Mouse (Mus musculus) MN1 (cell line): ENCODE measurements at regions not wholly inside any gene's neighbourhood (a gene's known extent, or its start where the extent isn't known, plus 50 kb on each side); places are given as distances from the start of the nearest gene placed in this dataset.

Source experiments
- DNase-seq: peaks from one replicate; pipeline ENCODE4 v3.0.0-alpha.2; 2016; ENCODE audit warnings: low spot score

DNA sequence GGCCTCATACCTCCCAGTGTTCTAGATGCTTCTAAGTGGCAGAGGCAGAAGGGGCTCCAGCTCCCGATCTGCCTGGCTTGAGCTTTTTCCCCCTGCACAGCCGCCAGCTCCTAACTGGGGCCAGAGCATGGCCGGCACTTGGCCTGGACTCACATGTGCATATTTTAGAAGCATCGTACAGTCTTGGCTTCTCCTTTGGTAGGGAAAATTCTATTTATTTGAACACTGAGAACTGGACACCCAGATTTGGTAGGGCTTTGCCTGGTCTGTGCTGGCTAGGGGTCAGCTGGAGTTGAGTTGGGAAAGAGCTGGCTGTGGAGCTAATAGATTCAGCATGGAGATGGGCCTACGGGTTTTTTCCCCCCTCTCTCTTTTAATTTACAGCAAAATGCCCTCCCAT, 282.9 kb upstream of the Auts2 start:
- DNase-seq: no peak

DNA sequence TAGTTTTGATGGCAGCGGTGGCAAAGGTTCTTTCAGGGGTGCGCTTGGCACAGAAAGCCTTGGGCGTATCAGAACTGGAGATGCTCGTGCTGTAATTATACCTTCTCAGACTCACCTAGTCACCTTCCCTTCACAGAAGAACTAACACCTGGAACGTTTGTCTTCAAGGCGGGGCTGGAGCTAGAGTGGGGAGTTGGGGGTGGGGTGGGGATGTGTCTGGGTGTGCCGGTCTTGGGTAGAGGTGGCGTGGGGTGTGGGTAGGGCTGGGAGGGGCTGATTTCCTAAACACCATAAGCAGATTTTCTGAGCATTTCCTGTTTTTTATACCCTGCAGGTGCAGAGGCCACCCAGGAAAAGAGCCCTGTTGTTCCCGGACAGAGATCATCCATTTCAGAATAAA, 274.5 kb upstream of the Auts2 start:
- DNase-seq: no peak

DNA sequence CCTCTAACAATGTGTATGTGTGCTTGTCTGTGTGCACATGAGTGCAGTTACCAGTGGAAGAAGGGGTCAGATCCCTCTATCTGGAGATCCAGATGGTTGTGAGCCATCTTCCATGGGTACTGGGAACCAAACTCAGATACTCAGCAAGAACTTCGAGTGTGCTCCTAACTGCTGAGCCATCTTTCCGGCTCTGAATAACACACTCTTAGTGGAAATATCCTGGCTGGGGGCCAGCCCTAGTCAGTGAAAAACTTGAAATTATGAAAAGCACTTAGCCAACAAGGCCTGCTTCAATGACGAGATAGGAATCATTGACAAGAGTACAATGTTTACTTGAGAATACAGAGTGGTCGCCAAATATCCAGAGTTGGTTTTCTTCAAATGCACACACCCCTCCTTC, 266.0 kb upstream of the Auts2 start:
- DNase-seq: no peak

DNA sequence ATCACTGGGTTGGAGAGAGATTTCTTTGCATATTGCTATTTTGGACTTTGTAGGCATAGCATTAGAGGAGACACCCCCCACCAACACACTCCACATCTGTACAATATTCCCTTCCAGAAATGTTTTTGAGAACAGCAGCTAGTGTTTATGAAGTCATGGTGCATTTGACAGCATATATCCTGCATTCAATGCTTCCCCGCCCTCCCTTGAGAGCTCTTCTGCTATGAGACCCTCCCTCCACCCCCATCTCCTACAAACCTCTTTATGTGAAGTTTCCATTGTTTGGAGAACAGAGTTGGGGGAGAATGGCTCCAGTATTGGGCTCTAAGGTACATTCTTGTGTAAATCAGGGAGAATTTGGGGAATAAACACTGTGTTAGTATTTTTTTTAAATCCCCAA, 252.9 kb upstream of the Auts2 start:
- DNase-seq: no peak

DNA sequence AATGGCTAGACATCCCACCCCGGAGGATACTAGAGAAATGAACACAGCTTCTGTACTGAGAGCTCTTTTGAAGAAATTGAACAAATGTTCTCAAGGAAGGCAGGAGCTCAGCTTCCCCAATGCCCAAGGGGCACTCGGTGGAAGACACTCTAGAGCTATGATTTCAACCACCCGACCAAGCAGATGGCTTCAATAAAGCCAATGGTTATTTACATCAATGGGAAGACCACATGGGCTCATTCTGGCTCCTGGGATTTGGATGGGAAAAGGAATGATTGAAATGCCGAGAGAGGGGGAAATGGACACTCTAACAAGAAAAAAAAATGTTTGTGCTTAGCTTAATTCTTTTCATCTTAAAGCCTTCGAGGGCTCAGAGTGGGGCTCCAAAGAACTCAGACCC, 249.3 kb upstream of the Auts2 start:
- no peak for DNase-seq

DNA sequence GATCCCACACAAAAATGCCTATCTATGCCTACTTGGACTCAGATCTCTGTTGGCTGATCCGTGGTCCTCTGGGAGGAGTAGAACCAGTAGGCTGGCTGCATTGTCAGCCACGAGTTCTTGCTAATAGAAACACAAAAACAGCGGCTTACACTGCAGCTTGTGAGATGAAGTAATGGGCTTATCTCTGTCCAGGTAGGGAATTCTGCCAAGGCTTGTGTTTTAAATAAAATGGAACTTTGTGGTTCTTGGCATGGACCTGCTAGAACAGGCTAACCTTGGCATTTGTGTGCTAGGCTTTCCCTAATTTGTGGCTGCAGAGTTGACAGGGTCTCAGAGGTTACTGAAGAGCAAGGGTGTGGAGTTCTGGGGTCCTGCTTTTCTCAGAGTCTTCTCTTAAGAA, 242.1 kb upstream of the Auts2 start:
- DNase-seq: peak; percentile 7

DNA sequence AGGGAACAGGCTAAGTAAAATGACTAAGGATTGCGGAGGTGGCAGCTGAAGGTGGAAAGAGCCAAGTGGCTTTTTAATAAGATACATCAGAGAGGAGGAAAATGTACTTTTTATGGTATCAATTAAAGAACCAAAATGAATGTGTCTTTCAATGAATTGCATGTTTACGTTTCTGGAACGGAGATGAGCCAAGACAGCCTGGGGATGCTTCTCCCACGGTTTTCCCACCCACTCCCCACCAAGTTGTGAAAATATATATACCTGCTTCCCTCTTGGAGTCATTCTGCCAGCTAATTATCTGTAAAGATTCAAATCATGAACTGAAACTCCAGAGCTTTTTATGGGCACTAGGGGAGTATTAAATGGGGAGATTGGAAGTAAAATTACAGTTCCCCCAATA, 241.6 kb upstream of the Auts2 start:
- DNase-seq: no peak

DNA sequence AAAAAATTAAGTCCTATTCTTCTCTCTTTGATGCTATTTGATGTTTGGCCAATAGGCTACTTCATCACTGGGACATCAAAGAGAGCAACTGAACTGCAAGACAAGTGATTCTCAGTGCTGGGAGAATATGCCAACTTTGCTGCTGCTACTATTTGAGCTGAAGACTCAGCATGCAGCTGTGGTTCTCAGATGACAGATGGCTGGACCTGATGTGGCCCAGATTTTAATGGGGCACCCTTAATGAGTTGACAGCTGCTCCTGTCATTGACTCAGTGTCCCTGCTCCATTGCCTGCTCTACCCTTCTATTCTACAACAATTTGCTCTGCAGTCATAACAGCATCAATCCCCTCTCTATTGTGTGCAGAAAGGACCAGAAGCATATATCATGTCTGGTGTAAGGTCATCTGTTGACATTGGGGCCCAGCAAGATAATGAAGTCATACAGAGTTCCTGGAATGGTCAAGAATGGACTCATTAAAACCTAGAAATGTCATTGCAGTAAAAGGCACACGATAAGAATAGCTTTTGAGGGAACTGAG, 231.1 kb upstream of the Auts2 start:
- DNase-seq: no peak

DNA sequence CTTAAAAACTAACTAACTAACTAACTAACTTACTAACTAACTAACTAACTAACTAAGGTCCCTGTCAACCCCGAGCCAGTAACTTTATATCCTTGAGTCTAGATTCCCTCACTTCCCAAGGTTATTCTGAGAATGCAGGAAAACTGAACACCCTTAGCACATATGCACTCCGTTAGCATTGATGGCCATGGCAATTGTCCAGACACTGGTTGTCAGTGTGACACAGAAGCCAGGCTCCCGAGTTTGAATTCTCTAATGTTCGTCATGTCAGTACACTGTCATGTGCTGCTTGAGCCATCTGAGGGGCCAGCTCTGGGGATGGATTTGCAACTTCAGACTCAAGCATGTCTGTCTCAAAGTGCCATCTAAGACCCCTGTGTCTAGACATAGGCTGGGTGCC, 217.3 kb upstream of the Auts2 start:
- no peak for DNase-seq

DNA sequence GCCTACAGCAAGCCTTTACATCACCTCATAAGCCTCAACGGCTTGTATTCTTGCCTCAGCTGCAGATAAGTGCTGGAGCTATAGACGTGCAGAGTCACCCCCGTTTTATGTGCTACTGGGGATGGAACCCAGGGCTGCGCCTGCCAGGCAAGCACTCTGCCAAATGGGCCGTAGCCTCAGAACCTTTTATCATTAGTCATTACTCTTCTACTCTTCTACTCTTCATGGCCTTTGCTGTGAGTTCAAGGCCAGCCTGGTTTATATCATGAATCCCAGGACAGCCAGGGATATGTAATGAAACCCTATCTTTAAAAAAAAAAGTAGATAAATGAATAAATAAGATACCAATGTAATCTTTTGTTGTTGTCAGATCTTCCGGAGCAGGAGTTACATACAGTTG, 216.6 kb upstream of the Auts2 start:
- DNase-seq: no peak

DNA sequence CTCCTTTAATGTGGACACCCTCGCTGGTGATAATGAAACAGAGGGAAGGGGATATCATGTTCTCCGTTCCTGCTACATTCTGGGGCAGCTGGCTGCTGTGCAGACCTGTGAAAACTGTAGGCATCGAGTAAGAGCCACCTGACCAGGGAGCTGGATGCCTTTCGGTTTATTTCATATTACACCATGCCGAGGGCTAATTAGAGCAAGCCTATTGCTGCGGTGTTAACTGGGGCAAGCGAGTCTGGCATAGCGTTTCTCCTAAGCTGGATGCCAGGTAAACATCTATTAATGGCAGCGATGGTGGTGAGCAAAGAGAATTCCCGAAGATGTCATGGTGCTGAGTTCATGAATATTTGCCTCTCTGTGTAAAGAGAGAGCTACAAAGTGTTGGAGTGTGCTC, 215.8 kb upstream of the Auts2 start:
- DNase-seq: no peak

DNA sequence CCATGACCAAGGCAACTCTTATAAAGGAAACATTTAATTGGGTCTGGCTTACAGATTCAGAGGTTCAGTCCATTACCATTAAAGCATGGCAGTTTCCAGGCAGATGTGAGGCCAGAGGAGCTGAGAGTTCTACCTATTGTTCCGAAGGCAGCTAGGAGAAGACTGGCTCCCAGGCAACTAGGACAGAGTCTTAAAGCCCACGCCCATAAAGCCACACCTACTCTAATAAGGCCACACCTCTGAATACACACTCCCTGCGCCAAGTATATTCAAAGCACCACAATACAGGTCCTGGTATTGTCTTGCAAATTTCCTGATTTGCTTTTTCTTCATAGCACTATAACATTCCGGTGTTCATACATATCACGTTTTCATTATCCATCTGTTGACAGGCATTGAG, 194.8 kb upstream of the Auts2 start:
- DNase-seq: no peak

DNA sequence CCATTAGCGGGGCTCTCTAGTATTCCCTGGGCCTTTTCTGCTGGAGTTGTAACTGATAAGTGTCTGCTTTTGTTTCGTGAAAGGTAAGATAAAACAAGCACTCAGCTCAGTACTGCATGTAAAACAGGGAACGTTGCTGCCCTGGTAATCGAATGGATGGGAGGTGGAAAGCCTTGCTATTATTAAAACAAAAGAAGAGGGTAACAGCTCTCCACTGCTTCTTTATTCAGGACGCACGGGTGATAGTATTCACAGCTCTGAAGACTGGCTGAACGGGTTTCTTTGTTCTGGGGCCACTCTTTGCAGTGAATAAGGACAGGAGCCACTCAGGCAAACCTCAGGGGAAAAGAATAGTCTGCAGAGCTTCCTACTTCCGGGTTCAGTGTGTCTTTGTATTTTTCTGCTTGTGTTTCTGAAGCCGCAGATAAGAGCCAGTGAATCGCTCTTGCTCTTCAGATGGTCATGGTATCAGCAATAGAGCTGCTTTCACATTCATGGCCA, 185.6 kb upstream of the Auts2 start:
- DNase-seq: no peak

DNA sequence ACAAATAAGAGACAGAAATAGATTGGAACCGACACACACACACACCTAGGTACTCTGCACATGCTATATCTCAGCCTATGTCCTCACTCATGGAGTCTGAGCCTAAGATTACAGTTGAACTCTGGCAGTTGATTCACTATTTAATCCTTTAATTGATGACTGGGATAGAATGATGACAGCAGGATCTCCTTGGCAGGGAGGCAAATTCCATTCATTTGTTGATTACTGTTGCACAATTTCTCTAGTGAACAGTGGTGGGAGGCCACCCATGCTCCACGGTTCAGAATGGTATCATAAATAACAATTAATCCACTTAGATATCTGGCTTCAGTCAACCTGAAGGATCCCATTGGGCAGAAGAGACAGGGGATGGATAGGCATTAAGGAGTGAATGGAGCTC, 181.3 kb upstream of the Auts2 start:
- DNase-seq: peak; percentile 34

DNA sequence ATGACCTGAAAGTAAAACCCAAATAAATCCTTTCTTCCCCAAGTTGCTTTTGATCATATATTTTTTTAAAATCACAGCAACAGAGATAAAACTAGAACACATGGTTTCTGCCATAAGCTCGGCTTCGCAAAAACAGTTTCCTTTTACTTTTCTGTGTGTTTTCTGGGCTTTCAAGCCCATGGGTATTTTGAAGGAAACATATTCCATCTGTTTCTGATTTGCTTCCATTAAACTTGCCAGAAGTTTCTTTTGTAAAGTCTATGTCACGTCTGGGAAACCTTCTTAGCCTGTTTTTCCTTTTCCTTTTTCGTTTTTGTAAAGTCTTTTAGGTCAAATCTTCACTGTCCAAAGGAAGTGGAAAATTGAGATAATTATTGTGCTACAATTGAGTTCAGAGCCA, 167.2 kb upstream of the Auts2 start:
- no peak for DNase-seq

DNA sequence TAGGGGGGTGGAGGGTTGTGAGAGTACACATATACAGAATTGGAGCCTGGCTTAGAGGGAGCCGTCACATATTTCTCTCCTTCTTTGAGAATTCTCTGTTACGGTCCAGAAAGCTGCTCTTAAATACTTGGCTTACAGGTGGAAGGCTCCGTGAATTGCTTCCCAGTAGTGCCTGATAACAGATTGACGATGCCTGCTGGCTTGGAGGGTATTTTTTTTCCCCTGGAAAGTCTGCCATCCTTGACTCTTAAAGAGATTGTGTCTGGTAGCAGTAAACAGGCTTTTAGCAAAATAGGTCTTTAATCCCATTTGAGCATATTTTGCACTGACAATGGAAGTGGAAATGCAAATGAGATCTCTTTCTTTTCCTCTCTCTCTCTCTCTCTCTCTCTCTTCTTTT, 164.4 kb upstream of the Auts2 start:
- DNase-seq: no peak

DNA sequence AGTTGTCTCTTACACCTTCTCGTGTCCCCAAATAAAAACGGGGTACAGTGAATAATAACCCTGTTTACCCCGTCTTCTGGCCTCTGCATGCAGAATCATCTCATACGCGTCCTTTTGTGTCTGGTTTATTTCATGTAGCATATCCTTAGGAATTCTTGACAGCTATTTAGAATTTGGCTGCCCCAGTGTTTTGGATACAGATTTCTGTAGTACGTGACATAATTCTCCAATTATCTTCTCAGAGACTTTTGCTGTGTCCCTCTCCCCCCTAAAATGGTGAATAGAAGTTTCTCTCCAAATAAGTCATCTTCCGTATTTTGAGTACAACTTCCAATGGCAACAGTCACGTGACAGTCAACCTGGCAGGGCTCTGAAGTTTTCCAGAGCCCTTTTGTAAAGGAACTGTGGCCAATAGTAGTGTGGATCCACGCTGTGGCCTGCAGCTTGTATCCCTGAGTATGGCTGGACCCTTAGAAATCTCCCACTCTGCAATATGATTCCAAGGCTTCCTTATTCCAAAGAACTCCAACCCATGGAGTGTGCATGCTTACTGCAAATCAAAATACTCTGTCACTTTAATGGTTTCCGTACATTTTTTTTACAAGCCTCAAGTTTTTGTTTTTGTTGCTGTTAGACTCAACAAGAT, 160.4 kb upstream of the Auts2 start:
- no peak for DNase-seq

DNA sequence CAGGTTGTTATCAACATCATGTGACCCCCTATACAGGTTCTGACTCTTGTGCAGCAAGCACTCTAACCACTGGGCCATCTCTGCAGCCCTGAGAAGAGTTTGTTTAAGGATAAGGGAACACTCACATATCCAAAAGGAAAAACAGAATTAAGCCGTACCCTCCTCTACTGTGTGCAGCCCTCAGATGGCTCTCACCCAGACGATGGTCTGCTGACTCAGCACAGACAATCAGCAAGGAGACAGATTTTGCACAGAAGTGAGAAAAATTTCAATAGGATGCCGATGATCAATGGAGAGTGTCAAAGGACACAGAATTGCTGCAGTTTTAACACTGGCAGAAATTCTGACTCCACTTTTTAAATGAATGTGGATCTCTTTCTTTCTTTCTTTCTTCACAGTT, 159.4 kb upstream of the Auts2 start:
- no peak for DNase-seq

DNA sequence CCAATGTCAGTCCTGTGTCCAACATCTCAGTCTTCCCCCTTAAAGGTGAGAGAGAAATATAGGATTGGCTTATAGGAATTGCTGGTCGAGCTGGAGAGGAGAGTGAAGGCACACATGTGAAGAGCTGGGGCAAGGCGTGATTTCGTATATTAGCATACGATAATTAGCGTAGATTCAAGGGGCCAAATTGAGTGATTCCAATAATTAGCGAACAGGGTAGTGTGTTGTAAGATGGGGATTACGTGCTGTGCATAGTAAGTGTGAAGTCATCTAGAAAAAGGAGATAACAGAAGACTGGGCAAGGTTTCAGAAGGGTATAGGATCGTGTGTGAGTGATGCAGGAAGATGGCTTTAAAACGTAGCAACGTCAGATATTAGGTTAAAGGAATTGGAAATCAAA, 147.6 kb upstream of the Auts2 start:
- DNase-seq: no peak

DNA sequence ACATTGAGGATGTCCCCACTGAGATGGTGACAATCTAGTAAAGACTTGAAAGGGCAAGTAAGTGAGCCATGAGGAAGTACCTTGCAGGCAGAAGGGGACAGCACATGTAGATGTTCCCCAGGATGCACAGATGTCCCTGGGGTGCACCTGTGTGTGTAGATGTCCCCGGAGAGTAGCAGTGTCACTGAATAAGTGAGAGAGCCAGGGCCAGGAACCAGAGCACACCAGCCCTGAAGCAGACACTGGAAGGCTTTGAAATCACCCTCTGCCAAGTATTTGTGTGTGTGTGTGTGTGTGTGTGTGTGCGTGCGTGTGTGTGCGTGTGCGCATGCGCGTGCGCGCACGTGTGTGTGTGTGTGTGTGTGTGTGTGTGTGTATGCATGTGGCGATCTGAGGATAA, 132.1 kb upstream of the Auts2 start:
- no peak for DNase-seq

DNA sequence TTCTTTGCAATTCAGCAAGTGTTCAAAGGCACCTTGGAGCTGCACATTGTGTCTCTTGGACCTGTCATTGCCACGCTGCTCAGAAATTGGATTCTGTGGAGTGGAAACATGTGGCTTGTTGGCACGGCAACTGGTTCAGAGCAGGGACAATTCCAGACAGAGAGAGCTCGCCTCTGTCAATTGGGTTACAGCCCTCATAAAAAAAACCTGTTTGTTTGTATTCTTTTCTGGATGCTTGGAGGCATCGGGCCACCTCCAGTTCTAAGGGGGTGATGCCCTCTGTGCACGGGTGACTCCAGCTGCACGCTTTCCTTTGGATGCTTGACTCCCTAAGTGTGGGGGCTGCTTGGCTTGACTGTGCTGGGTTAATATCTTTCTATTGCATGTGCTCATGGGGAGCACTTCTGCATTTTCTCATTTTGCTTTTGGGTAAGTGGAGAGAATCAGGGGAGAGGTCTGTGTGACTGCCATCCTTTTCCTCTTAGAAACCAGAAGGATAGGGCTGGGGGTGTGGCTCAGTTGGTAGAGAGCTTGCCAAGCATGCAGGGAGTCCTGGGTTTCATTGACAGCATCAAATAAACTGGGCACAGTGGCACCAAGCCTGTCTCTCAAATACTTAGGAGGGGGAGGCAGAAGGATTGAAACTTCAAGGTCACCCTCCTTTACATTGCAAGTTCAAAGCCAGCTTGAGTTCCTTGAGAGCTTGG, 130.6 kb upstream of the Auts2 start:
- DNase-seq: peak; percentile 47

DNA sequence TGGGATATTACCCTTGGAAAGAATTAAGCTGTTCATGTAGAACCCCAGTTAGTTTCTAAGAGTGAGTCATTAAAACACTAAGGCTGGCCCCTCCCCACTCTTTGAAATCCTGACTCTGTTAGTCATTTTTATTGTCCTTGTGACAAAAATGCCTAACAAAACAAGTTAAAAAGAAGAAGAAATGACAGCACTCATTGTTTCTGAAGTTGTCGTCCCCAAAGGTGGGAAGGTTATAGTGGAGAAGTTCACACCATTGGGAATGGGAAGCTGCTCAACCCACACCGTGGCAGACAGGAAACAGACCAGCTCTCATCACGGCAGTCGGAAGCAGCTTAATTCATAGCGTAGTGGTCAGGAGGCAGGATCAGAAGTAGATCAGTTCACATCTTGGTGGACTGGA, 128.4 kb upstream of the Auts2 start:
- no peak for DNase-seq

DNA sequence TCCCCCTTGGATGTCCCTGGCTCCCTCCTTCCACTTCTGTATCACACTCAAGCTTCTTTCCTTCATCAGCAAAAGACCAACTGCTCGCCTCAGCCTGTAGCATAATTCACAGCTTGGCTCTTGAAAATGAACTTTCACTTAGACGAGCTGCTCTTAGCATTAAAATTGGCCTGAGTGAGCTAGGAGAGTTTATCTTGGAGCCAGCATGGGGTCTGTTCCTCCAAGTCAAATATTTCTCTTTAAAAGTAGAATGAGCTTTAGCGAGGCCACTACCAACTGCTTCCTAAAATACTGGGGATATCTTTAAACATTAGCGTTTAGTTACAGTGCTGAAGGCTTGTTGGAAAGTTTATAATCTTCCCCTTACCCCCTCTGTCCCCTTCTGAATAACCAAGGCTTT, 124.2 kb upstream of the Auts2 start:
- DNase-seq: no peak

DNA sequence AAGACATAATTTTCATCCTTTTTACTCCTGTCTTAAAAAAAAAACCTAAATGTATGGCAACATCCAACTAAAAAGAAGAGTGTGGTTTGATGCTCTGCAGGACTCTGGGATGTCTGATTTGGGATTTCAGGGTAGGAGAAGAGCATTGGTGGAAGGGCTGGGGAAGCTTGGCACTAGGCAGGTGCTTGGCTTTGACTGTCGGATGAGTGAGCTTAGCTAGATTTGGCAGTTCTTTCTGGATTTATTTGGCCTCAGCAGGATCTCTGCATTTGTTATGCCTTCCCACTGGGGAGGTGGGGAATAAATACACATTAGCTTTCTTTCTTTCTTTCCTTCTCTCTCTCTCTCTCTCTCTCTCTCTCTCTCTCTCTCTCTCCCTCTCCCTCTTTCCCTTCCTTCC, 118.1 kb upstream of the Auts2 start:
- DNase-seq: no peak
